Mouse (Mus musculus) right cerebral cortex, adult 18-20 months (tissue): ENCODE data around the gene Abca8a.
"Not testable (repeated sequence)": the region's sequence is repeated elsewhere in the genome, so short reads cannot be mapped to it uniquely, and the experiment has no call there.

Experiments
- DNase-seq: peaks from one replicate; pipeline ENCODE4 v3.0.0; 2022; ENCODE audit warnings: mixed read lengths

Gene Abca8a

DNA sequence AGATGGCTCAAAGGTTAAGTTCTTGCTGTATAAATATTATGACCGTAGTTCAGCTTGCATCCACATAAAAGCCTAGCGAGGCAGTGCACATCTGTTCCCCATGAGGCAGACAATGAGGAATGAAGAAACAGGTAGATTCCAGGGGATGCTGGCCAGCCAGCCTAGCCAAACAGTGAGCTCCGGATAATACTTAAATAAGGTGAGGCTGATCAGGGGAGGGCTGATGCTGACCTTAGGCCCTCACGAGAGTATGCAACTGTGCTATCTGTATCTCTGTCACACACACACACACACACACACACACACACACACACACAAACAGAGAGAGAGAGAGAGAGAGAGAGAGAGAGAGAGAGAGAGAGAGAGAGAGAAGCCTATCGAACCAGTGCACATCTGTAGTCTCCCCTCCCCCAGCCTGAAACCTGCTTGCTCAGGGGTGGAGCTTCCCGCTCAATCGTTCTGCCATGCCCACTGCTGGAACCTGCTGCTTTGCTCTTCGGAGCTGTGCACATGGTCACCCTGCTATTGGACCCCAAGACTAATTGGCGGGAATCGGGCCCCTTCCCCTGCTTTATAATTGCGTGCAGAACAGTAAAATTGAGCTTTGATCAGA is 108.2 kb downstream of the Abca8a start:
- not testable (repeated sequence) for DNase-seq

DNA sequence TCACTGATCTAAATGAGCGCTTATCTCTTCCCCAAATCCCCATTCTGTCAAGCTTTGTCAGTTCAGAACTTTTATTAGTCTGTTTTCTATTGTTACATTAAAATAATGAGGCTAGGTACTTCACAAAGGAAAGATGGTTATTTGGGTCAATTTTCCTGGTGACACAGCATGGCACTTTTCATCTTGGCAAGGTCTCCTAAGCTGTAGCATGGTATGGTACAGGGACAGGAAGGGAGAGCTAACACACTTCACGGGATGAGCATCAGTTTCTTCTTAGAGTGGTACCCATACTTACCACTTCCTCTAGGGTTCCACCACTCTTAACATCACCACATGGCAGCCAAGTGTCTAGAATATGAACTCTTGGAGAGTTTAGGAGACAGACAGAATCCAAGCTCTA is 113.9 kb downstream of the Abca8a start:
- DNase-seq, result no peak
